Mouse (Mus musculus) ES-Bruce4 (cell line): ENCODE data around the gene Tmem203. TPM values are rescaled to one million over a fixed set of nuclear protein-coding genes. Genes with fewer than 3 reads are reported as not detected.

ENCODE experiments used
- H3K27ac ChIP-seq: 2 replicates; pipeline ENCODE4 v1.5.1; 2012; ENCODE audit warnings: low read length, inconsistent platforms; ENCODE audit not compliant: insufficient read depth
- H3K27me3 ChIP-seq: 2 replicates; pipeline ENCODE4 v1.6.1; 2012; ENCODE audit warnings: mild to moderate bottlenecking, low read length, inconsistent platforms; ENCODE audit not compliant: control insufficient read depth, poor library complexity, insufficient read depth, severe bottlenecking
- H3K36me3 ChIP-seq: 2 replicates; pipeline ENCODE4 v1.6.1; 2012; ENCODE audit warnings: inconsistent platforms, mild to moderate bottlenecking, low read length, moderate library complexity; ENCODE audit not compliant: control insufficient read depth, poor library complexity, insufficient read depth, severe bottlenecking
- H3K4me1 ChIP-seq: one replicate; pipeline ENCODE4 v1.8.1; 2011; ENCODE audit warnings: low read length; ENCODE audit not compliant: control insufficient read depth, insufficient read depth
- H3K4me3 ChIP-seq: 2 replicates; pipeline ENCODE4 v1.5.1; 2011; ENCODE audit warnings: low read depth, mild to moderate bottlenecking, low read length
- H3K9ac ChIP-seq: 2 replicates; pipeline ENCODE4 v1.6.1; 2012; ENCODE audit warnings: low read depth, mild to moderate bottlenecking, inconsistent platforms; ENCODE audit not compliant: poor library complexity, severe bottlenecking
- H3K9me3 ChIP-seq: replicated peaks from 2 replicates; pipeline ENCODE4 v1.6.1; 2012; ENCODE audit warnings: mild to moderate bottlenecking, low read length, inconsistent platforms; ENCODE audit not compliant: control insufficient read depth, poor library complexity, insufficient read depth, severe bottlenecking
- CTCF ChIP-seq: IDR thresholded peaks from one replicate; pipeline ENCODE4 v1.8.1; 2011; ENCODE audit warnings: low read depth, low read length
- EP300 ChIP-seq: IDR thresholded peaks from 2 replicates; pipeline ENCODE4 v1.6.1; 2011; ENCODE audit warnings: low read depth, low read length; ENCODE audit not compliant: insufficient read depth
- POLR2A ChIP-seq: IDR thresholded peaks from one replicate; pipeline ENCODE4 v1.8.1; 2011; ENCODE audit warnings: low read length; ENCODE audit not compliant: insufficient read depth
- polyA plus RNA-seq: library from polyadenylated mRNA; stranded (reverse); fragments of >200 nt; gene quantifications from 2 replicates; pipeline ENCODE4 v1.2.4, GENCODE M21; 2011; ENCODE audit warnings: low read depth; ENCODE audit not compliant: missing spikeins, insufficient read depth, insufficient read length

Tmem203 gene
- polyA plus RNA-seq, 1 experiment: 7.6 TPM

DNA sequence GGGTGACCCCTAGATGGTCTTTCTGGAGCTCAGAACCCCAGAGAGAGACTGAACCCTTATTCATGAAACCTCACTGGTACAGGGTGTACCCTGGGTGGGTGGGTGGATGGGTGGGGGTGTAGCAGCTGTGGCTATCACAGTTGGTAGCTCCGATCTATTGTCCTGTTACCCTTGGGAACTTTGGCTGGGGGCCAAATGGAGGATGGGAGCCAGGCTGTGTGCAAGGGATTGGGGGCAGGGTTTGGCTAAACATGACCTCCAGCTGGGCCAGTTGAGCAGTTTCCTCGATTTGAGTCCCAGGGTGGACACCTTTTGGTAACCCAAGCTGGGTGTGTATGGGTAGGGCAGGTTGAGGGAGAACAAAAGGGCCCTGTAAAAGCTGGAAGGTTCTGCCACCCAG lies 11.5 kb downstream of the Tmem203 start:
- Histone ChIP-seq H3K4me3 (no peak overlapping the region), H3K36me3 (peaks cover 4% of the 10 kb centered on the region; the same call in 1 of the 2 replicates), H3K9me3 (no peaks in the 10 kb centered on the region), H3K4me1 (peaks cover 5% of the 10 kb centered on the region), H3K9ac (no peak overlapping the region), H3K27ac (no peak overlapping the region), H3K27me3 (no peaks in the 10 kb centered on the region)
- TF ChIP-seq CTCF (no peak), EP300 (peak; percentile 71; the same call in 1 of the 2 replicates)

DNA sequence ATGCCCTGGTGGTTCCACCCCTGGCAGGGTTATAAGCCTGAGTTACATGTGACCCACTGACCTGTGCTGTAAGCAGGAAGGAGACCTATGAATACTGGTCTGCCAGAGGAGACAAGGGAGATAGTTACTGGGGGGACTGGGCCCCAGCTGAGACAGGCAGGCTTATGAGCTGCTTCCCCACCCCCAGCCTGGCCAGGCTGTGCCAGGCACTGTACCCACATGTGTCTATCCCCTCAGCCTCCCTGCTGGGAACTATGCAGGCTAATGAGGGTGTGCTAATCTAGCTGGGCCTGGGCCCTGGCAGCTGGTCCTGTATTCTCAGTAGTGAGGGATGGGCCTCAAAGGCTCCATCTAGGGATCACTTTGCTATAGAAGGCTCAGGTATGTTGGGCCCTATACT lies 12.0 kb downstream of the Tmem203 start:
- H3K36me3 ChIP-seq: peaks cover 4% of the 10 kb centered on the region; the same call in 1 of the 2 replicates
- H3K4me1 ChIP-seq: peaks cover 5% of the 10 kb centered on the region
- H3K9ac ChIP-seq: no peak overlapping the region
- TF ChIP-seq CTCF (no peak), POLR2A (no peak), EP300 (no peak)
- H3K27ac ChIP-seq: no peak overlapping the region
- H3K27me3 ChIP-seq: no peaks in the 10 kb centered on the region
- no peak overlapping the region for H3K4me3 ChIP-seq
- H3K9me3 ChIP-seq: no peaks in the 10 kb centered on the region

DNA sequence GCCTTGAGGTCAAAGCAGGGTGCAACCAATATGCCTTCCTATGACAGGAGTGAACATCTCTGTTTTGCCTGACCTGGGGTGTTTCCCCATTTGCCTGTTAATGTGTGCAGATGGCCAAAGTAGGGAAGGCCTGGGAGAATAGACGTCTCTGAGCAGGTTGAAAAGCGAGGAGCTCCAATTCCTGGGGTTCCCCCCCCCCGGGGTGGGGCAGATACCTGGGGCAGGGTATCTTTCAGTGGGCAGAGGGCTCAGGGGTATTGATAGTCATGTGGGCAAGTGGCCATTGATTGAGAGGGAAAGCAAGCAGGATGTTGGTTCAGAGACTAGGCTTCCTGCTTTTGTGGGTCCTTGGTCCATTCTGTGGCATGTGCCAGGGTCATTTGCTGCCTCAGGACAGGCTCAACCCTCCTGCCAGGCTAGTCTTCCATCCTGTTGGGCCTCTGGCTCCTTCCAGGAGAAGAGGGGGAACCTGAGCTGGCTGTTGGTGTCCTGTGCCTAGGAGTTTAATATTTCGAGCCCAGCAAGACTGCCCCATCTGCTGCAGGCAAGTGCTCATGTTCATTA lies 12.6 kb downstream of the Tmem203 start:
- H3K4me3 ChIP-seq: no peak overlapping the region
- no peak overlapping the region for H3K9ac ChIP-seq
- no peaks in the 10 kb centered on the region for H3K27me3 ChIP-seq
- TF ChIP-seq POLR2A: no peak
- no peak for TF ChIP-seq CTCF
- TF ChIP-seq EP300: no peak
- no peaks in the 10 kb centered on the region for H3K9me3 ChIP-seq
- no peak overlapping the region for H3K27ac ChIP-seq
- peaks cover 4% of the 10 kb centered on the region; the same call in 1 of the 2 replicates for H3K36me3 ChIP-seq
- peaks cover 5% of the 10 kb centered on the region for H3K4me1 ChIP-seq

DNA sequence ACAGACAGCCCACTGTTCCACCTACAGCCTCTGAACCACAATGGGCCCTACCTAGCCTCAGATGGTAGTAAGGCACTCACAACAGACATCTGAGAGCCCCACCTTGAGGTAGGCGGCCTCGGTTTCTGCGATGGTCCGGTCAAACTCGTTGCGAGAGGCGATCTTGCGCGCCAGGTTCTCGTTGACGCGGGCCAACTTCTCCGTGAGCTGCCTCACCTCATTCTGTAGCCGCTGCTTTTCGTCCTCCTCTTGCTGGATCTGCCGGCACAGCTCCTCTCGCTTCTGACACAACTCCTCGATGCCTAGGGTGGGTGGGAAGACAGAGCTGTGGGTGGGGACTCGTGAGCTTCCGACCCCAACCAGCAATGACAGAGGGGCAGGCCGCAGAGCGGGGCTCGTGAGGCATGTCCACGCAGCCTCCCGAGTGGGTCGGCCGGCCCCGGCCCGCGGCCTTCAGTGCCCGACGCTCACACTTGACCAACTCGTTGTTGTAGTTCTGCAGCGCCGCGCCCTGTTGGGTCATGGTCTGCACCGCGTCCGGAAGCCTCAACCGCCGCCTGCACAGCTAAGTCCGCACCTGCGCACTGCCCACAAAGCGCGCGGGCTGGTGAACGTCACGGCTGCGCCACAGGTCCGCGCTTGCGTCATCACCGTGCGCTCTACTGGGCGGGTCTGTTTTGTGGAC lies 16.7 kb downstream of the Tmem203 start, which contains the start of the genes Ssna1 and Anapc2:
Gene Ssna1 (minus strand): TSS at position 612 of the 685 bp plus-strand sequence.
Gene Anapc2 (plus strand): TSS at position 652 of the 685 bp plus-strand sequence.
- peak within 1 kb of the TSS; percentile 97 for H3K4me3 ChIP-seq
- H3K27ac ChIP-seq: no peak within 1 kb of the TSS
- H3K9ac ChIP-seq: peak within 1 kb of the TSS; percentile 60
- TF ChIP-seq POLR2A: peak; percentile 88
- TF ChIP-seq CTCF: peak; percentile 16
- TF ChIP-seq EP300: peak; percentile 61
- peaks cover 13% of the 10 kb centered on the region for H3K36me3 ChIP-seq
- no peaks in the 10 kb centered on the region for H3K4me1 ChIP-seq
- H3K27me3 ChIP-seq: no peaks in the 10 kb centered on the region
- no peaks in the 10 kb centered on the region for H3K9me3 ChIP-seq

DNA sequence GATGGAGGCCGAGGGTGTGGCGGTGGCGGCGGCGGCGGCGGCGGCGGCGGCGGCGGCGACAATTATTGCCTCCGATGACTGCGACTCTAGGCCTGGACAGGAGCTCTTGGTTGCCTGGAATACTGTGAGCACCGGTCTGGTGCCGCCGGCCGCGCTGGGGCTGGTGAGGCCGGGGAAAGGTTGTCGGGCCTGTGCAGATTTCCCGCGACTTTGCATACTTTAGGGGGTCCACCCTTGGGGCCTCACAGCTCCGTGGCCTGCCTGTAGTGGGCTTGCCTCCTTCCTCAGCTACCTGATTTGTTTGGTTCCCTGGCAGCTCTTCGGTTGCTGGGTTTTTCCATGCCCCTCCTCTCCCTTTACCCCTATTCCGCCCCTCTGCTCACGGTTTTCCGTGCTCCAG lies 17.3 kb downstream of the Tmem203 start:
- Histone ChIP-seq H3K4me1 (no peaks in the 10 kb centered on the region), H3K27me3 (no peaks in the 10 kb centered on the region), H3K9me3 (no peaks in the 10 kb centered on the region), H3K4me3 (peak overlapping the region; percentile 97), H3K9ac (peak overlapping the region; percentile 60), H3K27ac (no peak overlapping the region), H3K36me3 (peaks cover 13% of the 10 kb centered on the region)
- TF ChIP-seq CTCF (no peak), EP300 (no peak), POLR2A (no peak)

DNA sequence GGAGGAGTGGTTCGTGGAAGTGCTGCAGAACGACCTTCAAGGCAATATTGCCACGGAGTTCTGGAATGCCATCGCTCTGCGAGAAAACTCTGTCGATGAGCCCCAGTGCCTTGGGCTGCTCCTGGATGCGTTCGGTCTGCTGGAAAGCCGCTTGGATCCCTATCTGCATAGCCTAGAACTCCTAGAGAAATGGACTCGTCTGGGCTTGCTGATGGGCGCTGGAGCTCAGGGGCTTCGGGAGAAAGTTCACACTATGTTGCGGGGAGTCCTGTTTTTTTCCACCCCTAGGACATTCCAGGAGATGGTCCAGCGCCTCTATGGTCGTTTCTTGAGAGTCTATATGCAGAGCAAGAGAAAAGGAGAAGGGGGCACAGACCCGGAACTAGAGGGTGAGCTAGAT lies 17.8 kb downstream of the Tmem203 start:
- TF ChIP-seq POLR2A (no peak), CTCF (no peak), EP300 (no peak)
- H3K4me3 ChIP-seq: peak overlapping the region; percentile 97
- peak overlapping the region; percentile 60 for H3K9ac ChIP-seq
- peaks cover 15% of the 10 kb centered on the region for H3K36me3 ChIP-seq
- H3K27me3 ChIP-seq: no peaks in the 10 kb centered on the region
- no peaks in the 10 kb centered on the region for H3K9me3 ChIP-seq
- H3K27ac ChIP-seq: no peak overlapping the region
- H3K4me1 ChIP-seq: no peaks in the 10 kb centered on the region
